Mouse (Mus musculus): Measurements from ENCODE around the gene Agbl1. TPM values are rescaled to one million over a fixed set of nuclear protein-coding genes. Genes with fewer than 3 reads are reported as not detected.
A peak's percentile ranks its signal among the peaks of the same experiment; 100 is the strongest.

The Agbl1 gene
- polyA plus RNA-seq, 1 experiment: not detected

DNA sequence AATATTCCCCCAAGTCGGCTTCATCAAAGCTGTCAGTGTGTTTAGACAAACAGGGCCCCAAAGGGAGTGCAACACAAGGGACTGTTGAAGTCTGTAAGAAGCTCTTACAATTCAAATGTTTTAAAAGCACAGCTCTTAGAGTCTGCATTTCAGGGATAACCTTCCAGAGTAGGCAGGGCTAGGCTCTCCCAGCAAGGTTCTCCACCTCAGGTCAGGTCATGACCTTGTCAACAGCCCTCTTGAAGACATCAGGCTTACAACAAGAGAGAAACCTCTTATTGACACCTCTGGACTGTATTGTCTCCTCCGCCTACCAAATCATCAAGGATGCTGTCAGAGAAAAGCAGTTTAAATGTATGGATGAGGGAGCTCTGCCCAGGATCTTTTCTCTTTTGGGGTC lies 692.0 kb downstream of the Agbl1 start:
- 60% methylated on average over 2 of the region's 2 CpGs for WGBS
- no peaks in the 10 kb centered on the region for H3K36me3 ChIP-seq (ENCODE audit: control insufficient read depth, insufficient read depth, low read length)
- no peak for TF ChIP-seq POLR2A (IDR thresholded peaks at IDR 0.05; ENCODE audit: low read depth, low read length)
- TF ChIP-seq CTCF (IDR thresholded peaks at IDR 0.05; ENCODE audit: extremely low read depth, insufficient read length, insufficient replicate concordance, low read depth, low read length): no peak
- no peaks in the 10 kb centered on the region for H3K27me3 ChIP-seq (ENCODE audit: control insufficient read depth, insufficient read depth, low read length)
- no peaks in the 10 kb centered on the region for H3K4me1 ChIP-seq (ENCODE audit: control insufficient read depth, insufficient read depth, insufficient read length, low read length)
- no peak overlapping the region for H3K4me3 ChIP-seq (ENCODE audit: low read depth, low read length)
- no peak overlapping the region for H3K27ac ChIP-seq (ENCODE audit: insufficient read depth, low read depth, low read length)

DNA sequence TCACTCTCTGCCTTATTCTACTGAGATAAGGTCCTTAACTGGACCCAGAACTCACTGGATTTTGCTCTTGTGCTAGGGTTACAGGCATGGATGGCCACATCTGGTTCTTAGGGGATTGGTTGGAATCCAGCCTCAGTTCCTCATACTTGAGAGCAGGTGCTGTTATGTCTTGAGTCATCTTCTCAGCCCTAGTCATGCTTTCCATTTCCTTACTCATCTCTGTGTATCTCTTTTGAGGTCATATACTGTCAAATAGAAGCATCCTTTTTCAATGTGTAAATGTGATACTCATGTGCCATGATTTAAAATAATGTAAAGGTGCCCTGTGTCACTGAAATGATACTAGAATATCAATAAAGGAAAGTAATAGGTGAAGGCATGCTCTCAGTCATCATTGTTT lies 705.5 kb downstream of the Agbl1 start:
- Histone ChIP-seq H3K27ac (ENCODE audit: insufficient read depth, low read depth, low read length) (no peak overlapping the region), H3K4me1 (ENCODE audit: control insufficient read depth, insufficient read depth, insufficient read length, low read length) (no peaks in the 10 kb centered on the region), H3K36me3 (ENCODE audit: control insufficient read depth, insufficient read depth, low read length) (no peaks in the 10 kb centered on the region), H3K4me3 (ENCODE audit: low read depth, low read length) (no peak overlapping the region), H3K27me3 (ENCODE audit: control insufficient read depth, insufficient read depth, low read length) (no peaks in the 10 kb centered on the region)
- TF ChIP-seq CTCF (IDR thresholded peaks at IDR 0.05; ENCODE audit: extremely low read depth, insufficient read length, insufficient replicate concordance, low read depth, low read length) (no peak), POLR2A (IDR thresholded peaks at IDR 0.05; ENCODE audit: low read depth, low read length) (no peak)

DNA sequence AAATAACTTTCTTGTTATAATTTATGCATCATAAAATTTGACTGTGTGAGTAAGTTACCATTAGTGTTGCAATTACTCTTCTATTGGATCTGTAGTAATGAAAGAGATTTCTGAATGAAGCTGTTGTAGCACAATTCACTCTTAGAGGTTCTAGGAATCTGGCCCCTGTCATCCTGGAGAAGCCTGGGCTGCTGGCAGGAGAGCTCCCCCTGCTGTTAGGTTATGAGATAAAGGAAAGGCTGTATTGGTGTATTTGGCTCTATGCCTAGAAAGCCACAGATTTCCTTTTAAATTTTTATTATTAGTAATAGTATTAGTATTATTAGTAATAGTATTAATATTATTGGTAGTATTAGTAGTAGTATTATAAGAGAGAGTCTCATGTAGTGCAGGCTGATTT lies 711.8 kb downstream of the Agbl1 start:
- H3K4me3 ChIP-seq (ENCODE audit: low read depth, low read length): no peak overlapping the region

DNA sequence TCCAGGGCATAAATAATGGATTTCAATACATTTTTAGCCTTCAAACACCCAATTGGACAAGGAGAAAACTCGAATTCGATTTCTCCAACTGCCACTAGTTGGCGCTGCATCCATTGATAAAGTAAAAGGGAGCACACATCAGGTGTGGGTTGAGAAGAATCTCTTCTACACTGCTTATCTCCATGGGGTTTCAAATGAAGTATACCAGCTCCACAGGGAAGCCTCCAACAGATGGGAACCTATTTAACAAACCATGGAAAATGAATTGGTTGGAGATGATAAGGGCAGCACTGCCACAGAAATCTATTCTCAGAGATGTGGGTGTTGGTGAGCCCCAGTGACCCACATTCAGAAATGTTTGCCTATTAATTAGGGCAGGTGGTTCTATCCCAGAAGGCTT lies 741.6 kb downstream of the Agbl1 start:
- Histone ChIP-seq H3K4me1 (ENCODE audit: control insufficient read depth, insufficient read depth, insufficient read length, low read length) (no peaks in the 10 kb centered on the region), H3K36me3 (ENCODE audit: control insufficient read depth, insufficient read depth, low read length) (no peaks in the 10 kb centered on the region), H3K27ac (ENCODE audit: insufficient read depth, low read depth, low read length) (no peak overlapping the region), H3K4me3 (ENCODE audit: low read depth, low read length) (no peak overlapping the region), H3K27me3 (ENCODE audit: control insufficient read depth, insufficient read depth, low read length) (no peaks in the 10 kb centered on the region)
- TF ChIP-seq CTCF (IDR thresholded peaks at IDR 0.05; ENCODE audit: extremely low read depth, insufficient read length, insufficient replicate concordance, low read depth, low read length): no peak
- WGBS: 11% methylated on average over 3 of the region's 3 CpGs

More for the DNA sequence above, 711.8 kb downstream of the Agbl1 start:
- H3K4me1 ChIP-seq (ENCODE audit: control insufficient read depth, insufficient read depth, insufficient read length, low read length): no peaks in the 10 kb centered on the region
- no peaks in the 10 kb centered on the region for H3K36me3 ChIP-seq (ENCODE audit: control insufficient read depth, insufficient read depth, low read length)
- TF ChIP-seq CTCF (IDR thresholded peaks at IDR 0.05; ENCODE audit: extremely low read depth, insufficient read length, insufficient replicate concordance, low read depth, low read length) (peak; percentile 41; the same call in 1 of the 2 replicates), POLR2A (IDR thresholded peaks at IDR 0.05; ENCODE audit: low read depth, low read length) (no peak)
- H3K27ac ChIP-seq (ENCODE audit: insufficient read depth, low read depth, low read length): no peak overlapping the region
- no peaks in the 10 kb centered on the region; the same call in 1 of the 2 replicates for H3K27me3 ChIP-seq (ENCODE audit: control insufficient read depth, insufficient read depth, low read length)

DNA sequence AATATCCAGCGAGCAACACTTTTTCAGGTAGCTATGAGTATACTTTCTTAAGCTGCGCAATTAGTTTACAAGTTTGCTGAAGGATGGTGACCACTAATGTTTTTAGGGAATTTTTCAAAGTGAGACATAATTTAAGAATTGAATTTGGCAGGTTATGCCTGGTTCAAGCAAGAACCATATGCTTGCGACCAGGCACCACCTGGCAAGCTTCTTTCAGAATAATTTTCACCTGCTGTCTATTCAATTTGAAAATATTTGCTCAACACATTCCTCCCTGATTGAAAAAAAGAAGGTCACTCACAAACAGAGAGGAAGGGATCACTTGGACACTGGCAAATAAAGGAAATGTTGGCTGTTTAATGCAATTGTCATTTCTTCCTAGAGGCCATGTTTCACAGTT lies 779.9 kb downstream of the Agbl1 start:
- Histone ChIP-seq H3K4me3 (ENCODE audit: low read depth, low read length) (no peak overlapping the region), H3K27me3 (ENCODE audit: control insufficient read depth, insufficient read depth, low read length) (no peaks in the 10 kb centered on the region), H3K27ac (ENCODE audit: insufficient read depth, low read depth, low read length) (no peak overlapping the region), H3K36me3 (ENCODE audit: control insufficient read depth, insufficient read depth, low read length) (no peaks in the 10 kb centered on the region), H3K4me1 (ENCODE audit: control insufficient read depth, insufficient read depth, insufficient read length, low read length) (no peaks in the 10 kb centered on the region)
- WGBS: 72% methylated on average over 3 of the region's 3 CpGs
- no peak for TF ChIP-seq POLR2A (IDR thresholded peaks at IDR 0.05; ENCODE audit: low read depth, low read length)
- TF ChIP-seq CTCF (IDR thresholded peaks at IDR 0.05; ENCODE audit: extremely low read depth, insufficient read length, insufficient replicate concordance, low read depth, low read length): no peak

DNA sequence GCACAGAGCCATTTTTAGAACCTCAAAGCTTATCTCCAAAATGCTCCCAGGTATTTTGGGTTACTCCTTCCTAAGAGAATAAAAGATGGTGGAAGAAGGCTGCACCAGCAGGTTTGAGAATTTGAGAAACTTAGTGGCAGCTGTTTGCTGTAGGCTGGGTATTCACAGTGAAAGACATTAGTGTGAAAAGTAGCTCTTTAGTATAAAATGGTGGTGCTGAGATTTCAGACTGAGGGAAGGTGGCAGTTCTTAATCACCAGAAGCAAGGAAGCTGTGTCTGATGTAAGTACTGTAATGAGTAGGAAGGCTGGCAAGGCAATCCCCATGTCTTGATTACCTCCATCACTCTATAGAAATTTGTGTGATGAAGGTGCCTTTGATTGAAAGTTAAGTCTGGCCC lies 799.3 kb downstream of the Agbl1 start:
- H3K4me3 ChIP-seq (ENCODE audit: low read depth, low read length): no peak overlapping the region
- TF ChIP-seq CTCF (IDR thresholded peaks at IDR 0.05; ENCODE audit: extremely low read depth, insufficient read length, insufficient replicate concordance, low read depth, low read length) (no peak), POLR2A (IDR thresholded peaks at IDR 0.05; ENCODE audit: low read depth, low read length) (no peak)
- H3K4me1 ChIP-seq (ENCODE audit: control insufficient read depth, insufficient read depth, insufficient read length, low read length): no peaks in the 10 kb centered on the region
- H3K27ac ChIP-seq (ENCODE audit: insufficient read depth, low read depth, low read length): no peak overlapping the region
- H3K36me3 ChIP-seq (ENCODE audit: control insufficient read depth, insufficient read depth, low read length): no peaks in the 10 kb centered on the region
- H3K27me3 ChIP-seq (ENCODE audit: control insufficient read depth, insufficient read depth, low read length): no peaks in the 10 kb centered on the region

DNA sequence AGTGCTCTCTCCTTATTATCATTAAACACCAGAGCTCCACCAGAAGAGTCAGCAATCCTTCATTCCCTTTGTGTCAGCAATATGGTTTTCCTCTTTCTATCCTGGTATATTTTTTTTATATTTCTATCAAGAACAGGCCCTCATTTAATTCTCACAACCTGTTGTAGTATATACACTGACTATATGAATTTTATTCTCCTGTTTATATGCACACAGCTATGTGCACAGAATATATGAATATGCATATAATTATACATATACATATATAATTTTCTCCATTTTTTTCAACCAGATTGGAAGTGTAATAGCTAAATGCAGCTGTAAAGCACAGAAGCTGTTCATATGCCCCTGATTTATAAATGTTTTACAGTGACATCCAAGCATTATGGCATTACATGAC lies 846.3 kb downstream of the Agbl1 start:
- Histone ChIP-seq H3K27me3 (ENCODE audit: control insufficient read depth, insufficient read depth, low read length) (no peaks in the 10 kb centered on the region), H3K4me1 (ENCODE audit: control insufficient read depth, insufficient read depth, insufficient read length, low read length) (no peaks in the 10 kb centered on the region), H3K36me3 (ENCODE audit: control insufficient read depth, insufficient read depth, low read length) (no peaks in the 10 kb centered on the region), H3K4me3 (ENCODE audit: low read depth, low read length) (no peak overlapping the region), H3K27ac (ENCODE audit: insufficient read depth, low read depth, low read length) (no peak overlapping the region)
- TF ChIP-seq CTCF (IDR thresholded peaks at IDR 0.05; ENCODE audit: extremely low read depth, insufficient read length, insufficient replicate concordance, low read depth, low read length) (no peak), POLR2A (IDR thresholded peaks at IDR 0.05; ENCODE audit: low read depth, low read length) (no peak)

DNA sequence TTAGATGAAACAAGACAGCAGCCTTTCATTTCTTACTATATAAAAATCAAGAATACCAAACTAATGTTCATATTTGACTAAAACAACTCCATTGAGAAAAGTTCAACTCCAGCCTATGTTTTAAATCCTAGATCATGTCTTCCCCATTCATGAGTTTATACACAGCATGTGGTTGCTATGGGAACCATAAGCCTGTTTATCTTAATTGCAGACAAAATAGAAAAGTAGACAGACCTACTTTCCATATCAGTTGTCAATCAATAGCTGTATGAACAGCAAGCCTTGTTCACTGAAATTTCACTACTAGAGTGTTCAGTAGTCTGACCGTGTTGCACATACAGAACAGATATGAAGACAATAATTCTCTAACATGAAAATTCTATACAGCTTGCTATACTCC lies 857.6 kb downstream of the Agbl1 start:
- Histone ChIP-seq H3K36me3 (ENCODE audit: control insufficient read depth, insufficient read depth, low read length) (no peaks in the 10 kb centered on the region), H3K4me1 (ENCODE audit: control insufficient read depth, insufficient read depth, insufficient read length, low read length) (no peaks in the 10 kb centered on the region), H3K27me3 (ENCODE audit: control insufficient read depth, insufficient read depth, low read length) (no peaks in the 10 kb centered on the region), H3K4me3 (ENCODE audit: low read depth, low read length) (no peak overlapping the region), H3K27ac (ENCODE audit: insufficient read depth, low read depth, low read length) (no peak overlapping the region)
- TF ChIP-seq CTCF (IDR thresholded peaks at IDR 0.05; ENCODE audit: extremely low read depth, insufficient read length, insufficient replicate concordance, low read depth, low read length): no peak
- TF ChIP-seq POLR2A (IDR thresholded peaks at IDR 0.05; ENCODE audit: low read depth, low read length): no peak
- 47% methylated on average over 1 of the region's 1 CpGs for WGBS

Measured in small intestine, adult 2 months (tissue).